Mouse (Mus musculus): ENCODE measurements at regions not wholly inside any gene's neighbourhood (a gene's known extent, or its start where the extent isn't known, plus 50 kb on each side); places are given as distances from the start of the nearest gene placed in this dataset.

- no peak for DNase-seq
These were observed 671.8 kb downstream of the 5730522E02Rik start for GRCm38 (mm10) chr11:25538641-25539258.

DNA sequence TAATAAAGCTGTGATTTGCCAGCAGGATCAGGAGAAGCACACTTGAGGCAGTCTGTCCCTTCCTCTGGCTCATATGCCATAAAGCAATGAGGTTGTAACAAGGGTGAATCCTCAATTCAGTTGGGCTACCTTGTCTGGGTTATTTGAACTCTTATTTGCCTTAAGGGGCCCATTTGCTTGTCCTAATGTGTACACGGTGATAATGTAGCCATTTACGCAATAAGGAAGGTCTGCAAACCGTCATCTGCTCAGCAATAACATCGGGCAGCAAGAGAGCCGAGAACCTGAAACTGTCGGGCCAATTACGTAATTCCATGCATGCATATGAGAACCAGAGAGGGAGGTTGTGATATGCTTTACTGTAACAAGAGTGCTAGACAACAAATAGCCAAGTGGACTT is 674.5 kb downstream of the 5730522E02Rik start:
- DNase-seq, result no peak

GRCm38 (mm10) chr11:25533081-25533480 is 677.5 kb downstream of the 5730522E02Rik start:
- no peak for DNase-seq

- no peak for DNase-seq
These were observed 678.7 kb downstream of the 5730522E02Rik start for GRCm38 (mm10) chr11:25531668-25532398.

- DNase-seq, result no peak
These were observed 682.5 kb downstream of the 5730522E02Rik start for GRCm38 (mm10) chr11:25528056-25528455.

DNA sequence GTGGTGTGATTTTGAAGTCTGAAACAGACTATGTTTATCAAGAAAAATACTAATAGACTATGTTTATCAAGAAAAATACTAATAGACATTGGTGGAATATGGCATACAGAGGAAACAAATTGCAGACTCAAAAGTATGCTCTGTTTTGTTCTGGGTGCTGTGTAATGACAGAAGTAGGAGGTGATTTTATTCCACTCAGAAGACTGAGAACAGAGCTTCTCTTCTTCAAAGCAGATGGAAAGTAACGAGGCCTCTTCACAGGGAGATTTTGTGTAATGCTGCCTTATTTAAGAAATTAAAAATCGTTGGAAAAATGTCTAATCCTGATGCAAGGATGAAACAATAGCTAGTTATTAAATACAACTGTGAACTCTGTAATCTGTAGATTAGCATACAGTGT is 691.7 kb downstream of the 5730522E02Rik start:
- no peak for DNase-seq

DNA sequence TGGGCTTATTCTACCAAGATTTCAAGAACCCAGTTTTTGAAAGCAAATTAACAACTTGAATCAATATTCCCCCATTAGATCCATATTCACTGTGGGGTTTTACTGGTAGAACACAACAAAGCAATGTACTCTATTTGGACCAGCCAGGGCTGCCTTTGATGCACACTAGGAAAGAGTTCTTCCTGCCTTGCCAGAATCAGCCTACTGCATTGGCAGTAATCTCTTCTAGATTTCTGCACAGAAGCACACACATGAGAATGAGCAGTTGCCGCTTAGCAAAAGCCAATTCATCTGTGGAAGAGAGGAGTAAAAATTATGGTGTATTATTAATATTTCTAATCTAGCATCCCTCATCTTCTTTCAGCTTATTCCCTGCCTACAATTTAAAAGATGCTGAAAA is 692.4 kb downstream of the 5730522E02Rik start:
- DNase-seq, result no peak

- no peak for DNase-seq
These were observed 705.1 kb downstream of the 5730522E02Rik start for GRCm38 (mm10) chr11:25505500-25505899.

DNA sequence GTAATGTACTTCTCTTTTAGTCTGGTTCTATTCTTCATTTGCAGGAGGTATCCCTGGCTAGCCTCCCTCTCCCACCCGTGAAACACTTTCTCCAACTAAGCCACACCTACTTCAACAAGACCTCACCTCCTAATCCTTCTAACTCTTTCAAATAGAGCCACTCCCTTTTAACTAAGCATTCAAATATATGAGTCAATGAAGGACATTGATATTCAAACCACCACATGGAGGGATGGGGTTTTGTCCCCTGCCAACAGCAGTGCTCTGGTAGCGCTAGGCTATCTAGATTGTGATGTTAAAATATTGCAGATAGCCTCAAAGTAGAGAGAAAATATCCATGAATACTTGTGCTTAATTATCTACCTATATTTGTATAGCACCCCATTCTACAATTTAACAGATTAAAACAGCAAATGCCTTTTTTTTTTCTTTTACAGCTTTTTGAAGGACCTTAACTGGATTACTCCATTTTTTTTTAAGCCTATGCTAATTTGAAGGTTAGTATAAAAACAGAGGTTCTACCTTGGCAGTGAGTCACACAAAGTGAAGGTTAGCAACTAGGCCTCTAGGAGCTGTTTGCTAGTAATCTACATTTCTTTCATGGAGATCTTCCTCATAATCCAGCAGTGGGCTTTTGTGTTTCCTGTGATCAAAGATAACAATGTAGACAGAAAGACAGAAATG is 736.7 kb downstream of the 5730522E02Rik start:
- no peak for DNase-seq

DNA sequence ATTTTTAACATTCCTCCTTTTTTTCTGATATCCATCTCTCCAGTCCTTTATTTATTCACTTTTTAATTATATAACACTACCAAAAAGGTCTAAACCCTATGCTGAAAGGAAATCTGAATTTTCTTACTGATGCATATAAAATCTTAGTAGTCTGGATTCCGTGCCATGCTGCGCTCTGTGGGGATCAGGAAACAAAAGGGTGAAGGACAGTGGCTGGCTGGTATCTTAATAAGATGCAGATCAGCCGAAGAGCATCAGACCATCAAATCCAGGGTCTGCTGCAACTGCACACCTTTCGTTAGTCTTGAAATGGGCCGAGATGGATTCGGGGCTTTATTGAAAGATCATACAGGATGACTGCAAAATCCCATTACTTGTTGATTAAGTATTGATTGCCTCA is 740.7 kb downstream of the 5730522E02Rik start:
- DNase-seq, result no peak

GRCm38 (mm10) chr11:25437206-25437605 is 773.4 kb downstream of the 5730522E02Rik start:
- no peak for DNase-seq

- DNase-seq, result no peak
These were observed 774.9 kb downstream of the 5730522E02Rik start for GRCm38 (mm10) chr11:25435645-25436044.

DNA sequence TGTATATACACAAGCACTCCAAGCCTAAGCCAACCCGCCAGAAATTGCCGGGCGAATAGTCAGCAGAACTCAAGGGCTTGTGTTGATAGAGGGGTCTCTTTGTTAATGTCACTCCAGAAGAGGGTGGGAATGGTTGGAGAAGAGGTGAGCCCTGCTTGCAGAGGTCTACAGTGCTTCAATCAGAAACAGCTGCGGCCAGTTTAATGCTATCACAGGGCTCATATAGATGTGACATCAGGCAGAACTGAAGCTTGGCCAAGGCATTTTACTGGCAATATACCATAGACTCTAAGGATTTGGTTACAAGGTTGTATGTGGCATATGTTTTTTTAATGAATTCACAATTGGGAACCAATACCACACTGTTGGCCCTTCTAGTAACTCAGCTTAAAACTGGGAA is 787.4 kb downstream of the 5730522E02Rik start:
- no peak for DNase-seq

DNA sequence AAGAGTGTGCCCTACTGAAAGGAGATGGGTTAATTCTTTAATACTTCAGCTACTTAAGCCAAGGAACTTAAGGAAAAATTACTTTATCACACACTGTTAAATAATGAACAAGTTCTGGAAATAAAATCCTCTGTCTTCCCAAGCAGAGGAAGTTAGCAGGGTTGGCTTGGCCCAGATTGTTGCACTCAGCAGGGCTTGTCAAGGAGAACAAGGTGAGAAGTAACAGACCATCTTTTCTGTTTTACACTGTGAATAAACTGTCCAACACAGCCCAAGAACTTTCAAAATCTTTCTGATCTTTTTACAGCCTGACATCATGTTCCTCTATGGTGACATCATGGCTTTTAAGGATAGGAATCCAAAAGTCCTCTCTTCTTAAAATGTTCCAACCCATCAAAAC is 789.1 kb downstream of the 5730522E02Rik start:
- no peak for DNase-seq

DNA sequence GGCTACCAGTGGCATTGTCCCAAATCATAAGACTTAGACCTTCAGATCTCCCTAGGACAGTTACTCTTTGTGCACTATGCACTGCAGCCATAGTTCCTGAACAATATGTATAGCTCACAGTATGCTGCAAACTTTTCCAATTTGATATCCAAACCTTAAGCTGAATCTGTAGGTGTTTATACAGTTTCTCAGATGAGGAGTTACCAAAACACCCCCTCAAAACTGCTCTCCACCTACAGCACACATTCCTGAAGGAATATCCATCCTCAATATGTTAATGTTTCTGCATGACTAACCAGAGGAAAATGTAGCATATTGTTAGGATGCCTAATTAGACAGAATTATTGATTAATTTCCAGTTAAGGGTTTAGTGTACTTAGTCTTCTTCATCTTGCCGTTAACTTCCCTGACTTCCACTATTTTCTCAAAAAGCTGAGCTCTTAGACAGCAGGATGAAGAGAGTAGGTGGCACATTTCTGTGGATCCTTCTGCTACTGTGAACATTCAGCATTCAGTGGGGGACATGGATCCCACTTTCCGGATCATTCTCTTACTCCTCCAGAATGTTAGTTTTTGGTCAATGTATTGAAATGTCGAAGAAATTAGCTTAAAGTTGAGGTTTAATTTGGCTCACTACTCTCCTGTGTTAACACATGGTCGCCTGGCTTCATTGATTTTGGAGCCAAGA is 800.0 kb downstream of the 5730522E02Rik start:
- DNase-seq, result no peak

DNA sequence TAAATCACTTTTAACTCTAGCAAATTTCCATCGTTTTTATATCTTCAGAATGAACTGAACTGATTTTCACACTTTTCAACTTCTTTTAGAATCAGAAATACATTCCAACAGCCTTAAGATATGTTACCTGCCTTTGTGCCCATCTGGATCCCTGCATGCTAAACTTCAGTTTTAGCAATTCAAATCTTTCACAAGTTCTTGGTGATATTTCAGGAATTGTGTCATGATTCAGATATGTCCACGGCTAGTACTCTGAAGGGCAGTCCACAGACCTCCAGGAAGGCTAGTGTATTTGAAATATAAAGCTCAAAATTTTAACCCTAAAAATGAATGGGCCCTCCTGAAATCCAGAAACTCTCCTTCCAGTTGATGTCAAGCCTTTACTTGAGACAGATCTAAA is 818.9 kb downstream of the 5730522E02Rik start:
- DNase-seq, result no peak

- DNase-seq, result no peak
These were observed 843.5 kb downstream of the 5730522E02Rik start for GRCm38 (mm10) chr11:25367111-25367510.

DNA sequence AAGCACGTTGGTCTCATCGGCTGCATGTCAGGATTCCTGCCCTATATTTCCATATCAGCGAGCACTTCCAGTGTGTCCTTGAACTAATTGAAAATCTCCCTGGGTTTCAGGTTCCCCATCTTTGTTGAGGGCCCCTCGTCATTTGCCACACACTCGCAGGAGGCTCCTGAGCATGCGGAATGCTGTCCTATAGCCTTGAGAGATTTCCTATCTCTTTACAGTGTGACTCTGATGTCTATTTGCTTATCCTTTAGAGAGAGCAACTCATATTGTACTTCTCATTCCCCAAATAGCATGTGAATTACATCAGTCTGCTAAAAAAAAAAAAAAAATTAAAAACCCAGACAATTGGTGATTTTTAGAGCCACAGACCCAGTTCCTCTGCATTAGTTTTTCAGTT is 845.1 kb downstream of the 5730522E02Rik start:
- no peak for DNase-seq

DNA sequence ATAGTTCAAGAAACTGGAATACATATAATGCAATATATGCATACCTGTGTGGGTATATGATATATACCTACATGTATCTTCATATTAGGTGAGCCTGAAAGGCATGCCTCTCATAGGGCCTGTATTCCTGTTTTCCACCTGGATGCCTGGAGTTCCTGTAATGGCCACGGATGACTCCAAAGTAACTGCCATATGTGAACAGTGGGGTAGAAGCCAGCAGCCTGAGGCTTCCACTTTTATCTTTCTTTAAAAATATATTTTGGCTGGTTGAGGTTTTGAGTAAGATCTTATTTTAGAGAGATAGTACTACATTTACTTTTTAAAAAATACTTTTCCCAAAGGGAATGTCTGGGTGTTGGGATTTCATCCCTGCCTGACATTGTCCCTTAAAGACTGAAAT is 850.8 kb downstream of the 5730522E02Rik start:
- DNase-seq, result no peak

DNA sequence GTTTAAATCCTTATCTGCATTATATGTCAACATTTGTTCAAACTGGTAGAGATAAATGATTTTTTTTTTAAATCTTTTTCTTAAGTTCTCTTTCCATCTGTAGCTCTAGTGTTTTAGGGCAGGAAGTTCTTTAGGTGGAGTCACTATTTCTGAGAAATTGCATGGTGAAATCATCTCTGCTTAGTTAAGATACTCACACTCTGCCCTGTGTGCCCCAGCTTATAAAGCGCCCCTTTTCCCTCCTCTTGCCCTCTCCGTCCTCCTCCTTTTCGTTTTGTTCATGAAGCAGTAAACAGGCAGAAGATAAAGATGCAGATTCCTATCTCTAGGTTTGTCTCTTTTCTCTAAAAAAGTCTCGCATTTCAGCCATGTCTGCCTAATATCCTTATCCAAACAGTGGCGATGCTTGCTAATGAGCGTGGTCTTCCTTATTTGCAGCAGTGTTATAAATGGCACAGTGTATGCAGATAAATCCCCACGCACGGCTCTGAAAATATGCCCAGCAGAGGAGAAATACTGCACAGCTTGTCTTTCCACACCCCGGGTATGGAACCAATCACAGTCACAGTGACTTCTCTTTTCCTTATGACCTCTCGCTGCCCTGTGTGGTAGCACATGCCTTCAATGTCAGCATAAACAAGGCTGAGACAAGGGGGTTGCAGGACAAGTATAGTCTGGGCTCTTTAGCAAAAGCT is 852.7 kb downstream of the 5730522E02Rik start:
- no peak for DNase-seq

DNA sequence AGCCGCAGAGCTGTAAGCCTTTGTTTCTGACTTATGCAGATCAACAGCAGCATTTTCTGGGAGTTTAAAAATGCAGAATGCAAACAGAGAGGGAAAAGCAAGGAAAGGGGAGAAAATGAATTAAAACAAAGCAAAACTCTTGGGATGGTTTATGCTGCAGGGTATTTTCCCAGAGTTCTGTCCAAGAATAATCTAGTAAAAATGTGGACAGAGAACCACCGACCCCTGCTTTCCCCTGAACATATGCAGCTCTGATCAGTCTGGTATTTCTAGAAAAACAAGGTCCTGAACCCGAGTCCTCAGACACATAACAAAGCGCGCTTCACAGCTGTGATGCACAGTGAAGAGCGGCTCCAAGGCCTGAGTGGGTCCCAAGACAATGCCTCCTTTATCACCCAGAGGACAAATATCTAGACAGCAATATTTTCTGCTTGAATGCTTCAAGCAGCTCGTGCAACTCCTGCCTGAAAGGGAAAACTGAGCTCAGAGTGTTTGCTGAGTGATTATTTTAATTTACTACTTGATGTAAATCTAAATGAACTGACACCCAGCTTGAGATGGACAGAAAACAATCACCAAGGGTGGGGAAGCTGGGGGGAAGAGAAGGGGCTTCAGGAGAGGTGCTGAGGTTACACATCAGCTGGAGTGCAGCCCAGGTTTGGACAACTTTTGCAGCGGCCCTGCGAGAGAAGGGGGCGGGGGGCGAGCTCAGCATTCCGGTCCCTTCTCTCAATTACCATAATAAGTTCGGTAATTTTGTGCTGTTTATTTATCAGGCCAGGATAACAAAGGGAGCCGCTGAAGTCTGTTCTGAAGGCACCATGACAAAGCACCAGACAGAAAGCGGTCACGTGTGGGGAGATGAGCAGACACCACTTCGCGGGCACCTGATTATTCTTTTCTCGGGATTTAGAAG is 853.6 kb downstream of the 5730522E02Rik start:
- DNase-seq, result no peak

DNA sequence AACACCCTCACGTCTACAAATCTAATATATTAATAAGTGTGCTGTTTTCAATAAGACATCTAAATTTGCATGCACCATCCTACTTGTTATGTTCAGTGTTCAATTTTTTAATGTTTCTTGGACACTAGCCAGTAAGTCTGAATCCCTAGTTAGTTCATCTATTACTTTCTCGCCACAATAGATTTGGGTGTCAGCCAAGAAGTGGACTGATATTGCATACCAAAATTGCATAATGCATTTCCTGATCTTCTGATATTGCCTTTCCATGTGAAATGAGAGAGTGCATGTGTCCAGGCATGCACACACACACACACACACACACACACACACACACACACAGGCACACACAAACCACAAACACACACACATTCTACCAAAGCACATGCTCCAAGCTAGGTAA is 874.9 kb downstream of the 5730522E02Rik start:
- no peak for DNase-seq

Data from cerebellum, adult 11-12 months (tissue).